Mouse (Mus musculus): Measurements from ENCODE around the gene Thap4.

DNA sequence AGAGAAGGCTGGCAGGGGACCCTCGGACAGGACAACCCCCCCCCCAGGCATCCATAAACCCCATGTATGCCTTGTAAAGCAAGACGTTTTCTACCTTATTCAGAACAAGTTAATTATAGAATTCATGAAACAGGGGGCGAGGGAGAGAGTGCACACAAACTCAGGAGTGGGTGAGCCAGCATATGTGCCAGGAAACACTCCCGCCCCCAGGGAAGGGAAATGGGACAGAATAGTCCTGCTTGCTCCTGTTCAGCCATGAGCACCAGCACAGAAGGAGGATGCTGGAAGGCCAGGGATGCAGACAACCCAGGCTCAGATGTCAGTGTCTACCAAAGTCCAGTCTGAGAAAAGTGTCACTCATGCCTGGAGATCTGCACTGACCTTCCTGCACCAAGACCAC, 55.5 kb downstream of the Thap4 start:
- no peak for TF ChIP-seq UBTF (IDR thresholded peaks at IDR 0.05; ENCODE audit: low read depth, low read length)
- no peak for TF ChIP-seq POLR2A (IDR thresholded peaks at IDR 0.05; ENCODE audit: low read depth, low read length)
- TF ChIP-seq NELFE (IDR thresholded peaks at IDR 0.05; ENCODE audit: low read depth, low read length): no peak
- TF ChIP-seq USF1 (IDR thresholded peaks at IDR 0.05; ENCODE audit: low read depth, low read length): no peak
- TF ChIP-seq CTCF (conservative IDR thresholded peaks at IDR 0.05 in 1 of 2, IDR thresholded peaks at IDR 0.05 in 1 of 2; ENCODE audit: low read depth in 2 of 2, low read length in 2 of 2): no peak
- no peak for TF ChIP-seq E2F4 (IDR thresholded peaks at IDR 0.05; ENCODE audit: insufficient replicate concordance, low read depth, low read length)
- no peak for TF ChIP-seq EP300 (IDR thresholded peaks at IDR 0.05; ENCODE audit: low read length)
- no peak for TF ChIP-seq TCF12 (IDR thresholded peaks at IDR 0.05; ENCODE audit: low read depth, low read length)
- no peak for TF ChIP-seq PAX5 (IDR thresholded peaks at IDR 0.05; ENCODE audit: low read length)
- no peak for TF ChIP-seq POLR2AphosphoS2 (IDR thresholded peaks at IDR 0.05; ENCODE audit: low read depth, low read length)
- TF ChIP-seq SIN3A (IDR thresholded peaks at IDR 0.05; ENCODE audit: low read length): no peak
- TF ChIP-seq RCOR1 (conservative IDR thresholded peaks at IDR 0.05; ENCODE audit: low read depth, low read length): no peak
- no peak for TF ChIP-seq MYC (IDR thresholded peaks at IDR 0.05; ENCODE audit: low read depth, low read length)
- TF ChIP-seq ETS1 (conservative IDR thresholded peaks at IDR 0.05; ENCODE audit: low read depth, low read length): no peak
